ENCODE assay signal across 41 mouse cellular contexts in the genomic region with DNA sequence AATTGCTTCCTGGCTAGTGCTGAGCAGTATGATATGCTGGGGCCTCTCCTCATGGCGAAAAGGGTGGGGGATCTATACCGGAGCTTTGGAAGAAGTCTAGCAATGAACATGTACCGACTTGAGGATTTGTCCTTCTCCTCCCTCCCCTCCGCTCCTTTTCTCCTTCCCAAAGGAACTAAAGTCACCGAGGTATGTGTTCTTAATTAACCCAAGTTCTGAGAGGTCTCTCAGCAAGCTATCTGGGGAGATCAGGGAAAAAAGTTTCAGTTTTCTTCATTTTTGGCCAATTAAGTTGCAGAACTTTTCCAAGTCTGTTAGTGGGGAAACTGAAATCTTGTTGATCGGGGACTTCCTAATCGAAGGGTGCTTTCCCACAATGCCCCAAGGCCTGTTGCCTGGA. TPM values are rescaled to one million over a fixed set of nuclear protein-coding genes. Genes with fewer than 3 reads are reported as not detected.
"Had no signal": no experiment of that assay in that cellular context is flagged by ENCODE, and none has a peak within 500 bp of the region (broad histone marks: within the 10 kb centered on the region; RNA-seq: fewer than 3 reads in every experiment).

A gene (minus strand): TSS at position 101 of the 400 bp plus-strand sequence.

- H3K4me2 ChIP-seq: heart, embryonic 12.5 days; hindbrain, embryonic 12.5 days; hindbrain, embryonic 14.5 days; intestine, embryonic 15.5 days; limb, embryonic 12.5 days; liver, embryonic 11.5 days; liver, embryonic 13.5 days; liver, embryonic 15.5 days had no signal

- H3K4me1 ChIP-seq: heart, embryonic 10.5 days; heart, embryonic 12.5 days; hindbrain, embryonic 10.5 days; hindbrain, embryonic 12.5 days; intestine, embryonic 15.5 days; limb, embryonic 10.5 days; limb, embryonic 12.5 days; liver, embryonic 13.5 days; liver, embryonic 15.5 days had no signal

- H3K27ac ChIP-seq: gastrocnemius, adult 2 months; heart, embryonic 10.5 days; hindbrain, embryonic 10.5 days; hindbrain, embryonic 12.5 days; hindbrain, embryonic 14.5 days; intestine, embryonic 15.5 days; layer of hippocampus, adult 2 months; limb, embryonic 10.5 days; limb, embryonic 12.5 days; liver, embryonic 13.5 days; liver, embryonic 15.5 days had no signal

- H3K9ac ChIP-seq: heart, embryonic 12.5 days; hindbrain, embryonic 12.5 days; hindbrain, embryonic 14.5 days; intestine, embryonic 15.5 days; limb, embryonic 12.5 days; liver, embryonic 13.5 days; liver, embryonic 15.5 days had no signal

- ATAC-seq: hindbrain, embryonic 16.5 days; inflammation-experienced regulatory T-cells, adult 6 months; intestine, embryonic 15.5 days; intestine, postnatal 0 days had no signal

- H3K9me3 ChIP-seq: heart, embryonic 10.5 days; heart, embryonic 12.5 days; hindbrain, embryonic 10.5 days; hindbrain, embryonic 12.5 days; intestine, embryonic 15.5 days; limb, embryonic 10.5 days; limb, embryonic 12.5 days; liver, embryonic 13.5 days; liver, embryonic 15.5 days had no signal

- H3K27me3 ChIP-seq: heart, embryonic 12.5 days; hindbrain, embryonic 12.5 days; intestine, embryonic 15.5 days; limb, embryonic 12.5 days; liver, embryonic 13.5 days; liver, embryonic 15.5 days had no signal

- DNase-seq: gastrocnemius, adult 2 months; gastrocnemius, postnatal 10 days; gastrocnemius, postnatal 25 days; heart, adult 18-20 months; heart, postnatal 10 days; heart, postnatal 4 days; kidney, adult 18-20 months; kidney, adult 8-10 months; kidney, postnatal 10 days; kidney, postnatal 25 days; kidney, postnatal 4 days; liver; liver, embryonic 13.5 days had no signal

- H3K4me3 ChIP-seq: gastrocnemius, adult 2 months; heart, embryonic 10.5 days; heart, embryonic 12.5 days; hindbrain, embryonic 10.5 days; hindbrain, embryonic 12.5 days; intestine, embryonic 15.5 days; layer of hippocampus, adult 2 months; limb, embryonic 10.5 days; limb, embryonic 12.5 days; liver, embryonic 13.5 days; liver, embryonic 15.5 days had no signal

- H3K36me3 ChIP-seq: heart, embryonic 10.5 days; heart, embryonic 12.5 days; hindbrain, embryonic 10.5 days; hindbrain, embryonic 12.5 days; intestine, embryonic 15.5 days; limb, embryonic 10.5 days; limb, embryonic 12.5 days; liver, embryonic 13.5 days; liver, embryonic 15.5 days had no signal

RNA-seq across cellular contexts. Expression of the gene that starts here (rescaled TPM):
- total RNA-seq: gastrocnemius, adult 2 months; gastrocnemius, postnatal 10 days; gastrocnemius, postnatal 25 days; gastrocnemius, postnatal 4 days; granulocyte monocyte progenitor cell, adult 5-6 weeks; heart, adult 18-20 months; heart, adult 8-10 months; heart, postnatal 10 days; heart, postnatal 25 days; heart, postnatal 4 days; layer of hippocampus, adult 2 months; layer of hippocampus, postnatal 10 days; layer of hippocampus, postnatal 25 days; left cerebral cortex, adult 8-10 months; left cerebral cortex, postnatal 14 days; left cerebral cortex, postnatal 36 days had no signal
- polyA plus RNA-seq: heart, embryonic 10.5 days; heart, embryonic 12.5 days; heart, embryonic 14.5 days; heart, embryonic 16.5 days; hindbrain, embryonic 10.5 days; hindbrain, embryonic 12.5 days; hindbrain, embryonic 14.5 days; hindbrain, embryonic 16.5 days; inflammation-experienced regulatory T-cells, adult 6 months; intestine, embryonic 15.5 days; kidney, embryonic 14.5 days; kidney, embryonic 16.5 days; limb, embryonic 10.5 days; limb, embryonic 12.5 days; limb, embryonic 14.5 days; liver, embryonic 11.5 days; liver, embryonic 13.5 days; liver, embryonic 15.5 days had no signal
